Mouse (Mus musculus): Measurements from ENCODE around the gene Cerkl.

- no peak for TF ChIP-seq CTCF (IDR thresholded peaks at IDR 0.05; ENCODE audit: control insufficient read depth, insufficient read depth, insufficient replicate concordance, low read depth, low read length)
- no peak for TF ChIP-seq POLR2A (IDR thresholded peaks at IDR 0.05; ENCODE audit: control insufficient read depth, low read depth, low read length)
These were observed 166.4 kb downstream of the Cerkl start for GRCm38 (mm10) chr2:79290149-79290548.
